Mouse (Mus musculus): Measurements from ENCODE around the gene Galnt14.

Galnt14 gene

DNA sequence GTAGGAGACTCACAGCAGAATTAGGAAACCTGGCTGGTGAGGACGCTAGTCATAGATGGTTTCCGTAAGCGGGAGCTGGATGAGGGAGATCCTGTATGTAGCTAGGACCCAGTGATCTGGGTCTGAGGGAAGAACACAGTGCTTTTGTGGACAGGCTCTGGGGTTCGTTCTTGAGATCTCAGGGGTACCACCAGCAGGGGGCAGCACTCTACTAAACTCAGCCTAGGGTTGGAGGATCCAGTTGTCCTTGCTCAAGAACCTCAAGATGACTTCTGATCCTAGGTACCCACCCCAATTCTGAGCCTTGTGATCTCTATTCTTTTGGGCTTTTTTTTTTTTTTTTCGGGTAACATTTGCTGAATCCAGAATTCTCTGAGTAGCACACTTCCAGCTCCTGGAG lies 137.8 kb downstream of the Galnt14 start:
- DNase-seq (ENCODE audit: low spot score in 2 of 2): no peak

- peak in 1 of 2 experiments; percentile 25 for DNase-seq (ENCODE audit: low spot score in 2 of 2)
Measured at GRCm38 (mm10) chr17:73571961-73572360, 138.3 kb downstream of the Galnt14 start.

DNA sequence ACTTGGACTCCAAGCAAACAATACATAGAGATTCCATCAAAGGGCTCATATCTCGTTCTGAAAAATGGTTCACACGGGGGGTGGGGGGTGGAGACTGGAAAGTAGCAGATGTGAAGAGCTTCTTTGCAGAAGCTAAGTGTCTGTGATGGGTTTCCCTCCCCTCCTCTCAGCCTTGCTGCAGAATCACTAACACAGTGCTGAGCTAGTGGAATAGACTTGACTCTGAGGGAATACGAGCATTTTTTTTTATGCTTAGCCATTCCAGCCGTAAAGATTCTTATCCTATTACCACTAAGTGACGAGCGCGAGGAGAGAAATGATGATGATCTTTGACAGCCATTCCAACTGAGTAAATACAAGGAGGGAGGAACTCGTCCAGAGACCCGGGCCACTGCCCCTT lies 142.0 kb downstream of the Galnt14 start:
- no peak for DNase-seq (ENCODE audit: low spot score in 2 of 2)

DNA sequence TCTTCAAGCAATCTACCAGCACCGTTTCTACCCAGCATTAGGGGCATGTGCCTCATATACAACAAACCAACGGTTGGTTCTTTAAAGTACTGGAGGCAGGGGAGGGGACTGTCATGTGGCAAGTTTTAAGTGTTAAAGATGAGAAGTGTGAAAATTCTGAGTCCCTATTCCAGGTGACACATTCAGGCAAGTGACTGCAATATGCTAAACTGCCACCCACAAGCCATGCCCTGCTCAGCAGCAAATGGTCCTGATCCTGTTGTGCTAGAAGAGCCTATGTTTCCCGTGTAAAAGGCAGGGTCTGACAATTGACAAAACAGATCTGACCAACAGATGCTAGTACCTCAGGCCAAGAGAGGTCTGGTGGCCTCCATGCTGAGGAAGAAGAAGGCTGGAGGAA lies 149.1 kb downstream of the Galnt14 start:
- no peak for DNase-seq (ENCODE audit: low spot score in 2 of 2)

- peak; percentile 17 to 44 for DNase-seq (ENCODE audit: low spot score in 2 of 2)
Measured at GRCm38 (mm10) chr17:73560208-73560784, 150.0 kb downstream of the Galnt14 start.

- no peak for DNase-seq (ENCODE audit: low spot score in 2 of 2)
Measured at GRCm38 (mm10) chr17:73559498-73559897, 150.8 kb downstream of the Galnt14 start.

GRCm38 (mm10) chr17:73557101-73557500 lies 153.2 kb downstream of the Galnt14 start:
- peak in 1 of 2 experiments; percentile 21 for DNase-seq (ENCODE audit: low spot score in 2 of 2)

DNA sequence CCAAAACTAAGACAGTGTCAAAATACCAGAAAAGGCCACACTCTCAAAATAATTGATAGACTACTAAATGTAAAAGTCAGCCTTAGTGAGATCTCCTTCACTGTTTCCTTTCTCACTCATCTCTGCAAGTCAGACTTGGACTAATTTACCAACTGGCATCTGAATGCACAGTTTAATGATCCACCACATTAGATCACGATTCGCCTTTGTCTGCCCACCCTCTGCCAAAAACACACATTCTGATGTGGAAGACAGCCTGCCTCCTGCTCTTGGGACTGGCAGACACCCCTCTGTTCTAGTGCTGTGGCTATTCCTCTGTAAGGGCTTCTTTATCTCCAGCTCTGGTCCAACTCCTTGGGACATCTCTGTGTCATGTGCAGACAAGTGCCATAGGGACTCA lies 153.8 kb downstream of the Galnt14 start:
- DNase-seq (ENCODE audit: low spot score in 2 of 2): no peak

GRCm38 (mm10) chr17:73554668-73555067 lies 155.6 kb downstream of the Galnt14 start:
- no peak for DNase-seq (ENCODE audit: low spot score in 2 of 2)

DNA sequence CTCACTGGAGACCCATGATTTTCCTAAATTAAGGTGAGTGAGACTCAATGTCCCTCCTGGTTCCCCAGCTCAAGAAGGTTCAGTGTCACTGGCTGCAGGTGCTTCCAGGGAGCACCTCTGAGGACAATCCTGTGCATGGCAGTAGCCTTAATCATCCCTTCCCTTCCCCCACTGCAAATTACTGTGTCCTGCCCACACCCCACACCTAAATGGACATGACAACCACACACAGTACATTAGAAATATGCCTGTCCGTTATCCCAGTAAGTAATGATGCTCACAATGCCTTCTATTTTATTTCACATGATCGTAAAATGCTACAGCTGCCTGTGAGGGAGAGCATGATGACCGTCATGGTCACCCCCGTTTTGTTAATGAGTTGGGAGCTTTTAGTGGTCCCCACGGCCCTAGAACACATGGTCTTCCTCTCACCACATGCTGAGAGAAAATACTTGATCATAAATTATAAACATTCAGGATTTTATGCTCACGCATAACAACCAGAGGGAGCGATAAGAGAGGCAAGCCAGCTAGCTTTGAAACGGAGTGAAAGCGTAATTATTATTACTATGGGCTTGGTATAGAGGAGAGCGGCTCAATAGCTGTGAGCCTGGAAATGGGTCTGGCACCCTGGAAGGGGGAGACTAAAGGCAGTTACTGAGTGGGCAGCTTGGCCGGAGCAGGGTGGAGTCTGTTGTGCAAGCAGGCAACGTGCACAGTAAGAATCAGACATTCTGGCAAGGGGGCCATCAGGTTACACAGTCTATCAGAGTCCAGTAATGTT lies 161.3 kb downstream of the Galnt14 start:
- DNase-seq (ENCODE audit: low spot score in 2 of 2): no peak

DNA sequence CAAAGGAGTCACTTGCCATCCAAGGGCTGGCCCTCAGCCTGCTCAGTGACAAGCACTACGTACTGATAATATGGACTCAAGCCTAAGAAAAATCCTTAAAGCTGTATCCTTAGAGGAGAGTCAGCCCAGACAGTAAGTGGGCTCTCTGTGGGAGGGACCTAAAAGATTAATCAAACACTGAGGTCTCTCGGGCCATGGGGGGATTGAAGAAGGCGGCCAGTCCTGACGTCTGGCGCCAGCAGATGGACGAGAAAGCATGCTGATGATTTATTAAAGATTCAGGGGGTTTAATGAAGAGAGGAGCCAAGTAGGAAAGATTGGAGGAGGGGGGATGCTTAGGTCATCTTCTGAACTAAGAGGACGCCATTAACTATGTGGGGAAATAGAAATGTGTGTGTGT lies 162.1 kb downstream of the Galnt14 start:
- no peak for DNase-seq (ENCODE audit: low spot score in 2 of 2)

DNA sequence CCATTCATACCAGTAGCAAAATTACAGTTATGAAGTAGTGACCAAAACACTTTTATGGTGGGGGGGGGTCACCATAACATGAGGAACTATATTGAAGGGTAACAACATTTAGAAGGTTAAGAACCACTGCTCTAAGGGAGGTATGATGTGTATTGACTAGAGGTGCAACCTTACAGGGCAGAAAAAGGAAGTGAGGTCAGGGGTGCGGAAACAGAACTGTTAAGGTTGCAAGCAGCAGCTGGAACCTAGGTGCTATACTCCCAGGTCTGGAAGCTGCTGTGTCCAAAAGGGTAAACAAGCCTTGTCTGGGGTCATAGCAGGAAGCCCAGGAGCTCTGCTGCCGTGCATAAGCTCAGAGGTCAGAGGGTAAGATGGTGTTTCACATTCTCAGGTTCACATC lies 162.8 kb downstream of the Galnt14 start:
- DNase-seq (ENCODE audit: low spot score in 2 of 2): no peak

DNA sequence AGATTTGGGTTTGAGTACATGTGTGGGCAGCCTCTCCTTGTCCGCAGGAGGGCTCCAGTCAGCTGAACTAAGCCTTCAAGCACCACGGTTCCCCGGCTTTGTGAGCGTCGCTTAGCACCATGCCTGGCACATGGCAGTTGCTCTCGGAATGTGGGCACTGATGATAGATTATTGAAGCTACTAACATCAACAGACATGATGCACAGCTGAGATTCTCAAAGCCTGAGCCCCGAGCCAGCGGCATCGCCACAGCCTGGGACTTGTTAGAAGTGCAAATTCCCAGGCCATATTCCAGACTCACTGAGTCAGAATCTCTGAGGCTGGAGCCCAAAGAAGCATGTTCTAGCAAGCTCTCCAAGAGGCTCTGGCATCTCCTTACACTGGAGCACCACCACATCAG lies 168.3 kb downstream of the Galnt14 start:
- no peak for DNase-seq (ENCODE audit: low spot score in 2 of 2)

DNA sequence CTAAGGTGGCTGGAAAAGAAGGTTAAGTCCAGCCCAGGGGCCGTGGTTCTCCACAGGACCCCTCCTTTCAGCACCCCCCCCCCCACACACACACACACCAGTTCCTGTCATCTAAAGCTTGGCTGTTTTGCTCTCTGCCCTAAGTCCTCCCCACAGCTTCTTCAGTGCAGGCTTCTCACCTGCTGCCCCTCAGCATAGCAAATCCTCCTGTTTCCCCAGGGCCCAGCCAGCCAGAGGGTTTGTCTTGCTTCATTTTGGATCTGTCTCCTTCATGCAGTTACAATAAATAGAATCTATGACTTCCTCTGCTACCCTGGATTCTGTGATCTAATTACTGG lies 169.1 kb downstream of the Galnt14 start:
- DNase-seq (ENCODE audit: low spot score in 2 of 2): no peak

GRCm38 (mm10) chr17:73540409-73541232 lies 169.6 kb downstream of the Galnt14 start:
- no peak for DNase-seq (ENCODE audit: low spot score in 2 of 2)

DNA sequence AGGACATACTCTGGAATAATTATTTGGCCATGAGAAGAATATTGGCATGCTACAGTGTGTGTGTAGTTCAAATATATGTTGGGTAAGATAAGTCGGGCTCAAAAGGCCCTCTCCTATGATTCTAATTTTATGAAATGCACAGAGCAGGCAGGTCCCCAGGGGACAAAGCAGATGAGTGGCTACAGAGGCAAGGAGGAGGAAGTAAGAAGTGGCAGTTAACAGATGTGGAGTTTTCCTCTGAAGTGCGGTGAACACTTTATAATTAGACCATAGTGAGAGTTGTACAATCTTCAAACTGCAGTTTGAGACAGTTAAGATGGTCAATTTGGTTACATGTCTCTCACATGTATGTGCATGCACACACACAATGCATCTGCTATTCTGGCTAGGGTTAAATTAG lies 178.4 kb downstream of the Galnt14 start:
- DNase-seq (ENCODE audit: low spot score in 2 of 2): no peak

GRCm38 (mm10) chr17:73522169-73522568 lies 188.1 kb downstream of the Galnt14 start:
- DNase-seq (ENCODE audit: low spot score in 2 of 2): no peak

DNA sequence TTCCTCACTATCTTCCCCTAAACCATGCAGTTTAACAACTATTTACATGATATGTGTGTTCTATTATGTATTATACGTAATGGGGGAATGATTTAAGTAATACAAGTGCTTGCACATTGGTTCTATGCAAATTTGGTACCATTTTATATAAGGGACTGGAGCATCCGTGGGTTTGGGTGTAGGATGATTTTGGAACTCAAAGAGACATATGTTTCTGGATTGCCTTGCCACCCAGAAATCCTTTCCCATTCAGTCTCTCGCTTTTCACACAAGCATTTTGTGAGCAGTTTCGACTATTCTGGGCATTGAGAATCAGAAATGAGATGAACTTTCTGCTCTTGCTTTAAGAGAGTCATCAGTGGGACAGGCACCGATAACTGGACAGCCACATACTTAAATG lies 190.9 kb downstream of the Galnt14 start:
- DNase-seq (ENCODE audit: low spot score in 2 of 2): peak; percentile 12 to 40

GRCm38 (mm10) chr17:73518359-73518758 lies 191.9 kb downstream of the Galnt14 start:
- DNase-seq (ENCODE audit: low spot score in 2 of 2): peak; percentile 36 to 58

DNA sequence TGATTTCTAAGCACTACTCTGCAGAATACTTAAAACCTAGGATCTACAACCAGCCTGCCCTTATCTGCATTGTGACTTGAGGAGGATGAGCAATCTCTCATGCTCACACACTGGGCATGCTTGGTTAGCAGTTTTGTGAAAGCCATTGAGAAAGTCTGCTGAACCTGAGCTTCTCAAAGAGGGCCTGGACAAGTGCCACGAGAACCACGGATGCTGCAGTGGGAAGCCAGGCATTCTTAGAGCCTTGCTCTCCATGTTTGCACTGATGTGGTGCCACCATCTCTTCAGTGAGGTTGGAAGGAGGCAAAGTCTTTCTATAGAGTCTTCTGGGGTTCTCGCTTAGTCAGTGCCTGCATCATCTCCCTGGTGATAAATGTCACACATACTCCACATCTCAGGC lies 194.7 kb downstream of the Galnt14 start:
- DNase-seq (ENCODE audit: low spot score in 2 of 2): peak in 1 of 2 experiments; percentile 7

DNA sequence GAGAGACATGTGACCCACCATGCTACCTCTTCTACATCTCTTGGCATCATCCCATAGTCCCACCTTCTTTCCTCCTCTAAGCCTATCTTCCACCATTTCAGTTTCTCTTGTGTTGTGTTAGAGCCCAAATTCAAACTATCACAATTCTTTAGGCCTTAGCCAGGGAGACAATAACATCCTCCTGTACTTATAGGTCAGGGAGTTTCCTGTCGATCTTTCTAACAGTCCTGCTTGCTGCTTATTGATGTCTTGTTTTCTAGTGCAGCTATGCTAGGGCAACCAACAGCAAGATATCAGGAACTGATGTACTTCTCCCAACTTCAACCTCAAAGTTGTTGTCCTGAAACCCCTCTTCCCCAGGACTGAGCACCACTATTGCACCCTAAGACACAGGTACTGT lies 195.4 kb downstream of the Galnt14 start:
- DNase-seq (ENCODE audit: low spot score in 2 of 2): no peak

DNA sequence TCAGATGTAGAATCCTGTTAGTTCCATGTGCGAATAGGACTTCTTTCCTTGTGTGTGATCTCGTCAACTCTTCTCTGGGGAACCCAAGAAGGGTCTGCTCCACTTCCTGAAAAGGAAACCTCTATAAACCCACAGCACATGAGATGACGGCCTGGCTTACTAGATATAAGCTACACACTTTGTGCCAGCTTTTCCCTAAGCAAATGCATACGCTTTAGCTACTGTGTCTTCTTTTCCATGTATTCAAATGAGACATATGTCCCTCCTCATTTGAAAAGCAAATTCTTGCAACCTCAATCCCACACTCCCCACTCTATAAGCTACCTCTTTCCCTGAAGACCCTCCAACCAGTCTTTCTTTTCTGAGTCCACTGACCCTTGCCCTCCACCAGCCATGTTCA lies 196.0 kb downstream of the Galnt14 start:
- DNase-seq (ENCODE audit: low spot score in 2 of 2): no peak

DNA sequence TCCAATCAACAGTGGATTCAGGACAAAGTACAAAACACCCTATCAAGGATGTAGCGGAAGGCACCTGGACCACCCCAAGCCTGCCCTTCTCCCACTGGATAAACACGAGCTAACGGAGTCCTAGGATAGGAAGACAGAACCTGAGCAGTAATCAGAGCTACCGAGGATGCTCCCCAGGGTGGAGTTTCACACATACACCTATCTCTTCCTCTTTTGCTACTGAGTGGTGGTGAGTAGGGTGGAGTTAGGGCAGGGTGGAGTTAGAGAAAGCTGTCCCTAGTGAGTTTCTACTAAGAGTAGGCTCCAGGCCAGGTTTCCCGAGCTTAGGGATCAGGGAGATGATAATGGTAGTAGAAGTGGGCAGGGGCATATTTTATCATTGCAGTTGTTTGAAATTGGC lies 197.4 kb downstream of the Galnt14 start:
- no peak for DNase-seq (ENCODE audit: low spot score in 2 of 2)

Data from right cerebral cortex, postnatal 36 days (tissue).